Mouse (Mus musculus): ENCODE measurements around the gene Tbrg1. TPM values are rescaled to one million over a fixed set of nuclear protein-coding genes. Genes with fewer than 3 reads are reported as not detected.

Tbrg1 gene
- polyA plus RNA-seq, 1 experiment from 2014 or later: 166 TPM

- Histone ChIP-seq H3K4me3 (ENCODE audit: low read depth, low read length) (no peak overlapping the region), H3K27ac (ENCODE audit: low read depth) (no peak overlapping the region), H3K36me3 (ENCODE audit: control insufficient read depth, insufficient read depth, low read length) (peaks cover 37% of the 10 kb centered on the region), H3K4me2 (ENCODE audit: low read length) (no peak overlapping the region), H3K9ac (ENCODE audit: low read length) (no peak overlapping the region), H3K4me1 (replicated peaks; ENCODE audit: control insufficient read depth, insufficient read depth, low read length) (no peaks in the 10 kb centered on the region), H3K9me3 (ENCODE audit: control insufficient read depth, low read length) (no peaks in the 10 kb centered on the region), H3K27me3 (replicated peaks; ENCODE audit: control insufficient read depth, insufficient read depth, low read length) (no peaks in the 10 kb centered on the region)
- 85% methylated on average over 3 of the region's 3 CpGs for WGBS
- DNase-seq (ENCODE audit: low spot score) (no peak), ATAC-seq (replicated peaks; ENCODE audit: low FRiP score, low TSS enrichment, low read depth) (no peak)
These were observed 10.9 kb downstream of the Tbrg1 start for GRCm38 (mm10) chr9:37646246-37646645.

GRCm38 (mm10) chr9:37638721-37639120 lies 18.4 kb downstream of the Tbrg1 start:
- WGBS: 76% methylated on average over 3 of the region's 3 CpGs
- Histone ChIP-seq H3K4me1 (replicated peaks; ENCODE audit: control insufficient read depth, insufficient read depth, low read length) (no peaks in the 10 kb centered on the region), H3K9ac (ENCODE audit: low read length) (no peak overlapping the region), H3K4me2 (ENCODE audit: low read length) (no peak overlapping the region), H3K36me3 (ENCODE audit: control insufficient read depth, insufficient read depth, low read length) (no peaks in the 10 kb centered on the region), H3K9me3 (ENCODE audit: control insufficient read depth, low read length) (no peaks in the 10 kb centered on the region), H3K4me3 (ENCODE audit: low read depth, low read length) (no peak overlapping the region), H3K27ac (ENCODE audit: low read depth) (no peak overlapping the region), H3K27me3 (replicated peaks; ENCODE audit: control insufficient read depth, insufficient read depth, low read length) (no peaks in the 10 kb centered on the region)
- DNase-seq (ENCODE audit: low spot score) (no peak), ATAC-seq (replicated peaks; ENCODE audit: low FRiP score, low TSS enrichment, low read depth) (no peak)

- ATAC-seq (replicated peaks; ENCODE audit: low FRiP score, low TSS enrichment, low read depth) (no peak), DNase-seq (ENCODE audit: low spot score) (no peak)
- no peak overlapping the region for H3K4me3 ChIP-seq (ENCODE audit: low read depth, low read length)
- no peaks in the 10 kb centered on the region for H3K36me3 ChIP-seq (ENCODE audit: control insufficient read depth, insufficient read depth, low read length)
- H3K9ac ChIP-seq (ENCODE audit: low read length): no peak overlapping the region
- no peaks in the 10 kb centered on the region for H3K4me1 ChIP-seq (replicated peaks; ENCODE audit: control insufficient read depth, insufficient read depth, low read length)
- no peaks in the 10 kb centered on the region for H3K9me3 ChIP-seq (ENCODE audit: control insufficient read depth, low read length)
- H3K27ac ChIP-seq (ENCODE audit: low read depth): no peak overlapping the region
- no peaks in the 10 kb centered on the region for H3K27me3 ChIP-seq (replicated peaks; ENCODE audit: control insufficient read depth, insufficient read depth, low read length)
- 40% methylated on average over 6 of the region's 6 CpGs for WGBS
- H3K4me2 ChIP-seq (ENCODE audit: low read length): no peak overlapping the region
These were observed 20.1 kb downstream of the Tbrg1 start for GRCm38 (mm10) chr9:37636800-37637542.

GRCm38 (mm10) chr9:37636335-37636734 lies 20.8 kb downstream of the Tbrg1 start:
- DNase-seq (ENCODE audit: low spot score): peak; percentile 58
- no peak overlapping the region for H3K9ac ChIP-seq (ENCODE audit: low read length)
- H3K27ac ChIP-seq (ENCODE audit: low read depth): no peak overlapping the region
- H3K4me3 ChIP-seq (ENCODE audit: low read depth, low read length): no peak overlapping the region
- no peak for ATAC-seq (replicated peaks; ENCODE audit: low FRiP score, low TSS enrichment, low read depth)
- H3K27me3 ChIP-seq (replicated peaks; ENCODE audit: control insufficient read depth, insufficient read depth, low read length): no peaks in the 10 kb centered on the region
- H3K4me1 ChIP-seq (replicated peaks; ENCODE audit: control insufficient read depth, insufficient read depth, low read length): no peaks in the 10 kb centered on the region
- H3K9me3 ChIP-seq (ENCODE audit: control insufficient read depth, low read length): no peaks in the 10 kb centered on the region
- no peak overlapping the region for H3K4me2 ChIP-seq (ENCODE audit: low read length)
- 22% methylated on average over 7 of the region's 7 CpGs for WGBS
- H3K36me3 ChIP-seq (ENCODE audit: control insufficient read depth, insufficient read depth, low read length): no peaks in the 10 kb centered on the region

GRCm38 (mm10) chr9:37634269-37634668 lies 22.8 kb downstream of the Tbrg1 start:
- Histone ChIP-seq H3K9ac (ENCODE audit: low read length) (no peak overlapping the region), H3K4me2 (ENCODE audit: low read length) (no peak overlapping the region), H3K27me3 (replicated peaks; ENCODE audit: control insufficient read depth, insufficient read depth, low read length) (no peaks in the 10 kb centered on the region), H3K27ac (ENCODE audit: low read depth) (no peak overlapping the region), H3K4me3 (ENCODE audit: low read depth, low read length) (no peak overlapping the region), H3K36me3 (ENCODE audit: control insufficient read depth, insufficient read depth, low read length) (no peaks in the 10 kb centered on the region), H3K4me1 (replicated peaks; ENCODE audit: control insufficient read depth, insufficient read depth, low read length) (no peaks in the 10 kb centered on the region), H3K9me3 (ENCODE audit: control insufficient read depth, low read length) (no peaks in the 10 kb centered on the region)
- ATAC-seq (replicated peaks; ENCODE audit: low FRiP score, low TSS enrichment, low read depth) (no peak), DNase-seq (ENCODE audit: low spot score) (no peak)
- WGBS: 91% methylated on average over 3 of the region's 3 CpGs

- Histone ChIP-seq H3K4me2 (ENCODE audit: low read length) (no peak overlapping the region), H3K4me3 (ENCODE audit: low read depth, low read length) (no peak overlapping the region), H3K36me3 (ENCODE audit: control insufficient read depth, insufficient read depth, low read length) (no peaks in the 10 kb centered on the region), H3K9me3 (ENCODE audit: control insufficient read depth, low read length) (no peaks in the 10 kb centered on the region), H3K9ac (ENCODE audit: low read length) (no peak overlapping the region), H3K27me3 (replicated peaks; ENCODE audit: control insufficient read depth, insufficient read depth, low read length) (no peaks in the 10 kb centered on the region), H3K4me1 (replicated peaks; ENCODE audit: control insufficient read depth, insufficient read depth, low read length) (no peaks in the 10 kb centered on the region), H3K27ac (ENCODE audit: low read depth) (no peak overlapping the region)
- DNase-seq (ENCODE audit: low spot score) (no peak), ATAC-seq (replicated peaks; ENCODE audit: low FRiP score, low TSS enrichment, low read depth) (no peak)
- 74% methylated on average over 2 of the region's 2 CpGs for WGBS
These were observed 24.8 kb downstream of the Tbrg1 start for GRCm38 (mm10) chr9:37632305-37632704.

- no peaks in the 10 kb centered on the region for H3K9me3 ChIP-seq (ENCODE audit: control insufficient read depth, low read length)
- no peak overlapping the region for H3K4me3 ChIP-seq (ENCODE audit: low read depth, low read length)
- H3K27me3 ChIP-seq (replicated peaks; ENCODE audit: control insufficient read depth, insufficient read depth, low read length): no peaks in the 10 kb centered on the region
- H3K4me2 ChIP-seq (ENCODE audit: low read length): no peak overlapping the region
- no peaks in the 10 kb centered on the region for H3K4me1 ChIP-seq (replicated peaks; ENCODE audit: control insufficient read depth, insufficient read depth, low read length)
- DNase-seq (ENCODE audit: low spot score) (no peak), ATAC-seq (replicated peaks; ENCODE audit: low FRiP score, low TSS enrichment, low read depth) (no peak)
- no peak overlapping the region for H3K27ac ChIP-seq (ENCODE audit: low read depth)
- 83% methylated on average over 2 of the region's 2 CpGs for WGBS
- no peak overlapping the region for H3K9ac ChIP-seq (ENCODE audit: low read length)
- H3K36me3 ChIP-seq (ENCODE audit: control insufficient read depth, insufficient read depth, low read length): no peaks in the 10 kb centered on the region
These were observed 27.2 kb downstream of the Tbrg1 start for GRCm38 (mm10) chr9:37629941-37630340.

- H3K27me3 ChIP-seq (replicated peaks; ENCODE audit: control insufficient read depth, insufficient read depth, low read length): no peaks in the 10 kb centered on the region
- ATAC-seq (replicated peaks; ENCODE audit: low FRiP score, low TSS enrichment, low read depth) (no peak), DNase-seq (ENCODE audit: low spot score) (no peak)
- H3K27ac ChIP-seq (ENCODE audit: low read depth): no peak overlapping the region
- 81% methylated on average over 4 of the region's 4 CpGs for WGBS
- H3K9ac ChIP-seq (ENCODE audit: low read length): no peak overlapping the region
- no peak overlapping the region for H3K4me2 ChIP-seq (ENCODE audit: low read length)
- no peaks in the 10 kb centered on the region for H3K36me3 ChIP-seq (ENCODE audit: control insufficient read depth, insufficient read depth, low read length)
- H3K9me3 ChIP-seq (ENCODE audit: control insufficient read depth, low read length): no peaks in the 10 kb centered on the region
- H3K4me1 ChIP-seq (replicated peaks; ENCODE audit: control insufficient read depth, insufficient read depth, low read length): no peaks in the 10 kb centered on the region
- H3K4me3 ChIP-seq (ENCODE audit: low read depth, low read length): no peak overlapping the region
These were observed 28.5 kb downstream of the Tbrg1 start for GRCm38 (mm10) chr9:37628581-37628980.

DNA sequence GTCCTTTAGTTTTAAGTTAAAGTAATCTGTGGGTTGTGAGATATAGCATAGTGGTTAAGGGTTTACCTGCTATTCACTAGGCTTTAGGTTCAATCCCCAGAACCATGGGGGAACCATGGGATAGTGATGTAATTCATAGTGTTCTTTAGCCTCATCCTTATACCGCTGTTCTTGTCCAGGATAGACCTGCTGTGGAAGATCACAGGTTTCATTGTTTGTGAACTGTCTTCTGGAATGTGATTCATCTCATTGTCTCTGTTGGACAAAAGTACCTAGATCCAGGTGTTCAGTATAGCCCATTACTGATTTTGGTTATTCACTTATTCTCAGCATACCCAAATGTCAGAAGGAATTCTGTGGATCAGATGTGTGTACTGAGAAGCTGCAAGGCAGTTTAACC lies 29.8 kb downstream of the Tbrg1 start:
- Histone ChIP-seq H3K4me3 (ENCODE audit: low read depth, low read length) (no peak overlapping the region), H3K27ac (ENCODE audit: low read depth) (no peak overlapping the region), H3K9me3 (ENCODE audit: control insufficient read depth, low read length) (no peaks in the 10 kb centered on the region), H3K27me3 (replicated peaks; ENCODE audit: control insufficient read depth, insufficient read depth, low read length) (no peaks in the 10 kb centered on the region), H3K9ac (ENCODE audit: low read length) (no peak overlapping the region), H3K4me1 (replicated peaks; ENCODE audit: control insufficient read depth, insufficient read depth, low read length) (no peaks in the 10 kb centered on the region), H3K4me2 (ENCODE audit: low read length) (no peak overlapping the region), H3K36me3 (ENCODE audit: control insufficient read depth, insufficient read depth, low read length) (no peaks in the 10 kb centered on the region)
- DNase-seq (ENCODE audit: low spot score): no peak
- no peak for ATAC-seq (replicated peaks; ENCODE audit: low FRiP score, low TSS enrichment, low read depth)
- 97% methylated on average over 1 of the region's 1 CpGs for WGBS

All from intestine, embryonic 14.5 days (tissue).